Mouse (Mus musculus) cortical plate, adult 2 months (tissue): ENCODE measurements around the gene Def8.

Experiments
- CTCF ChIP-seq: fragments of 200-500 bp; IDR thresholded peaks from 2 replicates; pipeline ENCODE4 v1.5.1; 2011; ENCODE audit warnings: mild to moderate bottlenecking, control low read depth, low read length; ENCODE audit not compliant: insufficient read depth; ENCODE audit errors: extremely low read depth
- POLR2A ChIP-seq: fragments of 200-500 bp; IDR thresholded peaks from 2 replicates; pipeline ENCODE4 v1.6.1; 2011; ENCODE audit warnings: mild to moderate bottlenecking, low read length, control low read depth; ENCODE audit not compliant: insufficient read depth; ENCODE audit errors: extremely low read depth

- TF ChIP-seq POLR2A: no peak
- TF ChIP-seq CTCF: no peak
These were observed 47.2 kb upstream of the Def8 start for GRCm38 (mm10) chr8:123376106-123376505.
